Mouse (Mus musculus) CD4-positive helper T cell, adult 2 months (primary cell): ENCODE results near the gene Crybg1.

Experiments used
- DNase-seq: peaks from one replicate; pipeline ENCODE4 v3.0.0-alpha.2; 2012; ENCODE audit warnings: low read depth, missing footprints, low spot score

Crybg1 gene

GRCm38 (mm10) chr10:44094794-44095193 lies 53.9 kb downstream of the Crybg1 start:
- no peak for DNase-seq

GRCm38 (mm10) chr10:44091757-44092156 lies 56.9 kb downstream of the Crybg1 start:
- DNase-seq, result no peak

GRCm38 (mm10) chr10:44080351-44080750 lies 68.3 kb downstream of the Crybg1 start:
- DNase-seq, result no peak

- no peak for DNase-seq
Measured at GRCm38 (mm10) chr10:44078799-44079521, 69.7 kb downstream of the Crybg1 start.

- peak; percentile 78 for DNase-seq
Measured at GRCm38 (mm10) chr10:44071095-44071494, 77.6 kb downstream of the Crybg1 start.

GRCm38 (mm10) chr10:44069131-44069530 lies 79.5 kb downstream of the Crybg1 start:
- DNase-seq, result peak; percentile 26

- no peak for DNase-seq
Measured at GRCm38 (mm10) chr10:44065848-44066360, 82.7 kb downstream of the Crybg1 start.

GRCm38 (mm10) chr10:44062981-44063380 lies 85.7 kb downstream of the Crybg1 start:
- DNase-seq, result no peak

GRCm38 (mm10) chr10:44050913-44051312 lies 97.7 kb downstream of the Crybg1 start:
- no peak for DNase-seq

- DNase-seq, result peak; percentile 10
Measured at GRCm38 (mm10) chr10:44044727-44045126, 103.9 kb downstream of the Crybg1 start.

GRCm38 (mm10) chr10:44043630-44044029 lies 105.0 kb downstream of the Crybg1 start:
- DNase-seq, result no peak

- DNase-seq, result no peak
Measured at GRCm38 (mm10) chr10:44039185-44039584, 109.5 kb downstream of the Crybg1 start.

- peak; percentile 55 for DNase-seq
Measured at GRCm38 (mm10) chr10:44037918-44038544, 110.6 kb downstream of the Crybg1 start.

GRCm38 (mm10) chr10:44029566-44029965 lies 119.1 kb downstream of the Crybg1 start:
- peak; percentile 67 for DNase-seq

- DNase-seq, result no peak
Measured at GRCm38 (mm10) chr10:44027226-44027625, 121.4 kb downstream of the Crybg1 start.

- no peak for DNase-seq
Measured at GRCm38 (mm10) chr10:44026105-44026504, 122.5 kb downstream of the Crybg1 start.

- DNase-seq, result peak; percentile 36
Measured at GRCm38 (mm10) chr10:44024705-44025104, 123.9 kb downstream of the Crybg1 start.

GRCm38 (mm10) chr10:44020141-44020540 lies 128.5 kb downstream of the Crybg1 start:
- no peak for DNase-seq

- DNase-seq, result no peak
Measured at GRCm38 (mm10) chr10:44018562-44018961, 130.1 kb downstream of the Crybg1 start.

- no peak for DNase-seq
Measured at GRCm38 (mm10) chr10:44015631-44016030, 133.0 kb downstream of the Crybg1 start.

GRCm38 (mm10) chr10:44013885-44014284 lies 134.8 kb downstream of the Crybg1 start:
- no peak for DNase-seq

GRCm38 (mm10) chr10:44011408-44011807 lies 137.2 kb downstream of the Crybg1 start:
- DNase-seq, result no peak

GRCm38 (mm10) chr10:44008808-44009207 lies 139.8 kb downstream of the Crybg1 start:
- no peak for DNase-seq
